Mouse (Mus musculus) stomach, embryonic 16.5 days (tissue): ENCODE measurements at regions not wholly inside any gene's neighbourhood (a gene's known extent, or its start where the extent isn't known, plus 50 kb on each side); places are given as distances from the start of the nearest gene placed in this dataset. TPM values are rescaled to one million over a fixed set of nuclear protein-coding genes. Genes with fewer than 3 reads are reported as not detected.

Source experiments
- microRNA-seq: library from miRNA; unstranded; fragments of <30 nt; microRNA quantifications from one replicate; pipeline ENCODE4, GENCODE M21; 2016

Small RNAs in the stretch of these regions (microRNA-seq; reads per million reads assigned to microRNA genes)
- not detected for gene Gm44301
